Comparison of ENCODE assay signal across 8 mouse cellular contexts in the genomic region with DNA sequence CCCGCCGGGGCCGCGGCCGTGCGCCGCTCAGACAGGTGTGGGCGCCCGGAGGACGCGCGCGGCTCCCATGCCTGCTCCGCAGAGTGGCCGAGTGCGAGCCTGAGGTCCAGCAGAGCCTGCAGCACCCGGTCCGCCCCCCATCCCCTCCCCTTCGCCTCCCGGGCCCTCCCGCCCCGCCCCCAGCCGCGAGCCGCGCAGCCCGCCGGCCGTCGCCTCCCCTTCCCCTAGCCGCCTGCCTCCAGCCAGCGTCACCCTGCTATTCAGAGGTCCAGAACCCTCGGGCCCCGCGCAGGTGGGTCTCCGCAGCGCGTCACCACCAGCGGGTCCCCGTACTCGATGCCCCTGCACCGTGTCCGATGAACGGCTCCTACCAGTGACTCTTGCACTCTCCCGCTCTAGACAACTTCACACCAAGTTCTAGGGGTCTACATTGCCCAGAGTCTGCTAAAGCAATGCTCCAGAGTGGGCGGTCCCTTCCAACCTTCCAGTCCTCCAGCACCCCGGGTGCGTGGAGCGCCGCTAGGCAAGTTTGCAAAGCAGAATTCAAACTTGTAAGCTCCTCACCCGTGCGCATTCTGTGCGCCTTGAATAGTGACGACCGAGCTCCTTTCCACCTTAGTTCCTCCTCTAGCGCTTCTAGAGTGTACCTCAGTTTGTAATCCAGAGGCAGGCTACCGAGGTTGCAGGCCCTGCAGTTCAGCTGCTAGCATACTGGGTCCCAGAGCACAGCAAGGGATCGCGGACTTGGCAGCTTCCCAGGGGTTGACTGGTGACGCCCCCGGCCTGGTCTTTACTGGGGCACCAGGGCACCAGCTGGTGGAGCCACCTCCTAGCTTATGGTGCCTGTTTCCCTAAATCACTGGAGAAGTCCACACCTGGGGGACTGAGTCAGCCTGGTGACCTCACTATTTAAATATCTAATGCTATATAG. TPM values are rescaled to one million over a fixed set of nuclear protein-coding genes. Genes with fewer than 3 reads are reported as not detected.
DNase-seq lines count a peak whose midpoint lies in the region; ATAC-seq and TF ChIP-seq lines count a peak whose summit lies in the region.

No protein-coding gene starts in this region.

- under 1% methylated on average over 57 of the region's 61 CpGs for WGBS in cerebellum, adult 2 months
- under 1% methylated on average over 53 of the region's 61 CpGs for WGBS in forebrain, embryonic 16.5 days

- no peaks in the 10 kb centered on the region for H3K9me3 ChIP-seq in forebrain, embryonic 16.5 days (ENCODE audit: control insufficient read depth, low read length)

- no peaks in the 10 kb centered on the region for H3K4me1 ChIP-seq in cerebellum, adult 2 months (ENCODE audit: control insufficient read depth, insufficient read depth, low read length)
- H3K4me1 ChIP-seq in forebrain, embryonic 16.5 days (replicated peaks; ENCODE audit: control insufficient read depth, insufficient read depth, low read length), result peaks cover 14% of the 10 kb centered on the region

- intact Hi-C loops in heart, postnatal 25 days (cut with DNase I), result no loop called here

- 0 out of 2 replicates have a peak overlapping the region, but pooled peaks have one; percentile 33 for H3K27ac ChIP-seq in cerebellum, adult 2 months (ENCODE audit: insufficient read depth, low read length)
- no peak overlapping the region for H3K27ac ChIP-seq in forebrain, embryonic 16.5 days (ENCODE audit: low read length)

- TF ChIP-seq POLR2A in cerebellum, adult 2 months (IDR thresholded peaks at IDR 0.05; ENCODE audit: borderline replicate concordance, insufficient read depth, low read length), result no peak

- DNase-seq in NIH3T3 (ENCODE audit: low read depth), result peak; percentile 89
- peak; percentile 29 to 36 for DNase-seq in cerebellum, adult 2 months
- DNase-seq in heart, postnatal 25 days (ENCODE audit: low spot score), result peak; percentile 27
- DNase-seq in layer of hippocampus, postnatal 10 days (ENCODE audit: low spot score in 2 of 2), result peak; percentile 57 to 66
- DNase-seq in lung, postnatal 4 days, result peak; percentile 77 to 81
- peak; percentile 10 for DNase-seq in right cerebral cortex, postnatal 25 days
- no peak for DNase-seq in thymus, postnatal 25 days

- no peaks in the 10 kb centered on the region; the same call in 1 of the 2 replicates for H3K27me3 ChIP-seq in cerebellum, adult 2 months (ENCODE audit: control insufficient read depth, insufficient read depth, low read length)
- H3K27me3 ChIP-seq in forebrain, embryonic 16.5 days (replicated peaks; ENCODE audit: control insufficient read depth, insufficient read depth, low read length), result no peaks in the 10 kb centered on the region; the same call in 1 of the 2 replicates

- H3K4me3 ChIP-seq in cerebellum, adult 2 months (replicated peaks; ENCODE audit: insufficient read depth, low read depth, low read length), result peak overlapping the region; percentile 49
- H3K4me3 ChIP-seq in forebrain, embryonic 16.5 days (replicated peaks; ENCODE audit: low read length), result peak overlapping the region; percentile 74

- peak overlapping the region; percentile 79 for H3K9ac ChIP-seq in forebrain, embryonic 16.5 days (replicated peaks; ENCODE audit: low read depth, low read length)

- peak overlapping the region; percentile 100 for H3K4me2 ChIP-seq in forebrain, embryonic 16.5 days (ENCODE audit: low read length)

- peak; percentile 85 for ATAC-seq in forebrain, embryonic 16.5 days

- H3K36me3 ChIP-seq in forebrain, embryonic 16.5 days (ENCODE audit: control insufficient read depth, insufficient read depth), result no peaks in the 10 kb centered on the region

- peak; percentile 29; the same call in 1 of the 2 replicates for TF ChIP-seq CTCF in cerebellum, adult 2 months (IDR thresholded peaks at IDR 0.05; ENCODE audit: borderline replicate concordance, insufficient read depth, low read depth, low read length)

RNA-seq across cellular contexts. Expression of a gene that starts 9.3 kb away (rescaled TPM):
- 10.9 and 13.6 TPM in 2 replicates for polyA plus RNA-seq in cerebellum, adult 2 months (2012; rRNA removed)
- polyA plus RNA-seq in forebrain, embryonic 16.5 days (2015; fragmentation: Nextera tagmentation; extraction: Ambion mirVana), result 8.6 and 13.1 TPM in 2 replicates
- 10 to 100 TPM; 24.6 to 25.0 TPM for total RNA-seq in heart, postnatal 25 days (2021)
- total RNA-seq in layer of hippocampus, postnatal 10 days (2021), result 10 to 100 TPM in 1 of 2 experiments, 1 to 10 TPM in 1; 7.8 to 10.5 TPM
